Comparison of ENCODE assay signal across 17 mouse cellular contexts in the genomic region with DNA sequence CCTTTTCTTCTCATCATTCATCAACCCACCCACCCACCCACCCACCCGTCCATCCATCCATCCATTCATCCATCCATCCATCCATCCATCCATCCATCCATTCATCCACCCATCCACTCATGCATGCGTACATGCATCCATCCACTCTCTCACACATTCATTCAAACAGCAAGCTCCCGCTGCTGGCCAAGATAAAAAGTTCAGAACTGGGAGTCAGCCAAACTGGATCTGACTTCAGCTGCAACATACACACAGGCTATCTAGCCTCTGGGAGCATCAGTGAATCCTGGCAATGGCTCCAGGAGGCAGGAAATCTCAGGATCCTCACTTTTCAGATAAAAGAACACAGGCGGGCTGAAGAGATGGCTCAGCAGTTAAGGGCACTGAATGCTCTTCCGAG.
"Had no signal": no experiment of that assay in that cellular context is flagged by ENCODE, and none has a peak within 500 bp of the region (broad histone marks: within the 10 kb centered on the region; RNA-seq: fewer than 3 reads in every experiment).

No protein-coding gene starts in this region.

- DNase-seq: kidney, adult 18-20 months; kidney, adult 9 months; kidney, postnatal 14 days; kidney, postnatal 4 days; layer of hippocampus, adult 9-11 months; lung, adult 2 months; lung, postnatal 10 days; lung, postnatal 4 days; right cerebral cortex, adult 18-20 months; right cerebral cortex, postnatal 14 days; right cerebral cortex, postnatal 4 days; thymus, postnatal 25 days had no signal

- H3K4me2 ChIP-seq: midbrain, embryonic 12.5 days; midbrain, embryonic 15.5 days; neural tube, embryonic 12.5 days; neural tube, embryonic 15.5 days had no signal

- H3K4me1 ChIP-seq: midbrain, embryonic 12.5 days; midbrain, embryonic 15.5 days; neural tube, embryonic 15.5 days had no signal

- H3K27ac ChIP-seq: liver, embryonic 14.5 days; midbrain, embryonic 12.5 days; midbrain, embryonic 15.5 days; neural tube, embryonic 12.5 days; neural tube, embryonic 15.5 days had no signal

- H3K9ac ChIP-seq: liver, embryonic 14.5 days; midbrain, embryonic 12.5 days; midbrain, embryonic 15.5 days; neural tube, embryonic 12.5 days; neural tube, embryonic 15.5 days had no signal

- H3K27me3 ChIP-seq: midbrain, embryonic 12.5 days; midbrain, embryonic 15.5 days; neural tube, embryonic 12.5 days; neural tube, embryonic 15.5 days had no signal

- H3K9me3 ChIP-seq: midbrain, embryonic 12.5 days; midbrain, embryonic 15.5 days; neural tube, embryonic 12.5 days; neural tube, embryonic 15.5 days had no signal

- H3K4me3 ChIP-seq: midbrain, embryonic 12.5 days; midbrain, embryonic 15.5 days; neural tube, embryonic 12.5 days; neural tube, embryonic 15.5 days had no signal

- ATAC-seq: midbrain, embryonic 15.5 days had no signal

- H3K36me3 ChIP-seq: midbrain, embryonic 12.5 days; midbrain, embryonic 15.5 days; neural tube, embryonic 12.5 days; neural tube, embryonic 15.5 days had no signal
